Mouse (Mus musculus) liver, embryonic 14.5 days (tissue): Measurements from ENCODE around the gene Msl1. TPM values are rescaled to one million over a fixed set of nuclear protein-coding genes. Genes with fewer than 3 reads are reported as not detected.

Experiments used
- ATAC-seq: fragments of 200-750 bp; cut with Nextera tagmentation; 2 replicates; pipeline ENCODE4 v1.8.0; 2017; ENCODE audit warnings: moderate number of reproducible peaks, mild to moderate bottlenecking, moderate library complexity; ENCODE audit not compliant: insufficient read depth
- DNase-seq, 3 experiments: peaks; one replicate each; pipeline ENCODE4 v3.0.0-alpha.2; 2012 to 2013; ENCODE audit warnings: low read depth in 3 of 3, low spot score in 3 of 3
- H3K27ac ChIP-seq: fragments of 300-500 bp; sonication (generic); 2 replicates; pipeline ENCODE4 v1.5.1; 2014; ENCODE audit warnings: moderate library complexity, mild to moderate bottlenecking, control low read depth, inconsistent platforms
- H3K27me3 ChIP-seq: fragments of 300-500 bp; sonication (generic); 2 replicates; pipeline ENCODE4 v1.6.1; 2014; ENCODE audit warnings: mild to moderate bottlenecking, low read length, moderate library complexity; ENCODE audit not compliant: control insufficient read depth, insufficient read depth
- H3K36me3 ChIP-seq: fragments of 300-500 bp; sonication (generic); replicated peaks from 2 replicates; pipeline ENCODE4 v1.6.1; 2014; ENCODE audit warnings: low read depth; ENCODE audit not compliant: control insufficient read depth, insufficient read depth
- H3K4me1 ChIP-seq, 2 experiments: fragments of 200-500 bp in 1 of 2; fragments of 300-500 bp in 1 of 2; sonication (generic) in 1 of 2; replicated peaks; 2 replicates each; pipeline ENCODE4 v1.6.1; 2012 to 2014; ENCODE audit warnings: antibody characterized with exemption in 1 of 2, inconsistent platforms in 1 of 2, low read length in 1 of 2; ENCODE audit not compliant: control insufficient read depth in 2 of 2, insufficient read depth in 2 of 2
- H3K4me2 ChIP-seq: fragments of 300-500 bp; sonication (generic); 2 replicates; pipeline ENCODE4 v1.6.1; 2014; ENCODE audit warnings: low read depth, mild to moderate bottlenecking, control low read depth, moderate library complexity
- H3K4me3 ChIP-seq, 2 experiments: fragments of 200-500 bp in 1 of 2; fragments of 300-500 bp in 1 of 2; sonication (generic) in 1 of 2; 2 replicates each; pipeline ENCODE4 v1.5.1; 2012 to 2014; ENCODE audit warnings: low read depth in 2 of 2, low read length in 2 of 2, mild to moderate bottlenecking in 2 of 2, control low read depth in 1 of 2, inconsistent platforms in 1 of 2, moderate library complexity in 1 of 2; ENCODE audit not compliant: insufficient read depth in 1 of 2
- H3K9ac ChIP-seq: fragments of 300-500 bp; sonication (generic); replicated peaks from 2 replicates; pipeline ENCODE4 v1.6.1; 2014; ENCODE audit warnings: mild to moderate bottlenecking, control low read depth, moderate library complexity
- H3K9me3 ChIP-seq: fragments of 300-500 bp; sonication (generic); 2 replicates; pipeline ENCODE4 v1.6.1; 2016; ENCODE audit warnings: low read length, mixed read lengths; ENCODE audit not compliant: control insufficient read depth
- CTCF ChIP-seq: IDR thresholded peaks from 2 replicates; pipeline ENCODE4 v1.5.1; 2016; ENCODE audit warnings: antibody characterized with exemption, low read depth, control low read depth
- EP300 ChIP-seq: IDR thresholded peaks from 2 replicates; pipeline ENCODE4 v1.6.1; 2016; ENCODE audit warnings: antibody characterized with exemption, low read depth
- WGBS: fragments of 180-500 bp; shearing (Covaris S2); extraction: QIAGEN DNeasy Blood & Tissue Kit; methylation state at CpG from one replicate; pipeline ENCODE4 v1.1.7; 2014; ENCODE audit not compliant: insufficient replicate concordance; 5-methylcytosine and 5-hydroxymethylcytosine counted together
- polyA plus RNA-seq, 2 experiments: library from polyadenylated mRNA; depleted of rRNA in 1 of 2; stranded (reverse) in 1 of 2; unstranded in 1 of 2; fragments of >200 nt; fragmentation: Nextera tagmentation in 1 of 2; extraction: Ambion mirVana in 1 of 2; gene quantifications; 2 replicates each; pipeline versions ENCODE4 v1.2.1 to v1.2.3; 2012 to 2014

Msl1 gene
- polyA plus RNA-seq, 2 experiments = 4.5 to 15.8 TPM

- WGBS = 52% methylated on average over 12 of the region's 12 CpGs
- Histone ChIP-seq H3K4me3 (no peak overlapping the region), H3K4me1 (peaks cover 46 to 53% of the 10 kb centered on the region in 2 experiments), H3K9me3 (no peaks in the 10 kb centered on the region), H3K27me3 (no peaks in the 10 kb centered on the region), H3K27ac (0 out of 2 replicates have a peak overlapping the region, but pooled peaks have one; percentile 31), H3K4me2 (peak overlapping the region; percentile 52), H3K9ac (no peak overlapping the region), H3K36me3 (peaks cover 9% of the 10 kb centered on the region)
- peak; percentile 44; the same call in 1 of the 2 replicates for ATAC-seq
- DNase-seq = no peak
- TF ChIP-seq EP300 (no peak), CTCF (no peak)
Measured at GRCm38 (mm10) chr11:98756711-98757110, 38.6 kb upstream of the Msl1 start.

GRCm38 (mm10) chr11:98761939-98762338, 33.4 kb upstream of the Msl1 start:
- no peak overlapping the region for H3K4me3 ChIP-seq
- 86% methylated on average over 4 of the region's 4 CpGs for WGBS
- H3K4me2 ChIP-seq = no peak overlapping the region
- peaks cover 6 to 11% of the 10 kb centered on the region in 2 experiments for H3K4me1 ChIP-seq
- no peaks in the 10 kb centered on the region for H3K9me3 ChIP-seq
- H3K36me3 ChIP-seq = peaks cover 16% of the 10 kb centered on the region
- no peaks in the 10 kb centered on the region for H3K27me3 ChIP-seq
- DNase-seq (no peak), ATAC-seq (no peak)
- TF ChIP-seq CTCF = no peak
- no peak for TF ChIP-seq EP300
- no peak overlapping the region for H3K27ac ChIP-seq
- no peak overlapping the region for H3K9ac ChIP-seq

GRCm38 (mm10) chr11:98762756-98763501, 32.4 kb upstream of the Msl1 start:
- Histone ChIP-seq H3K4me2 (no peak overlapping the region), H3K27ac (no peak overlapping the region), H3K36me3 (peaks cover 14% of the 10 kb centered on the region), H3K9ac (no peak overlapping the region), H3K27me3 (no peaks in the 10 kb centered on the region), H3K9me3 (no peaks in the 10 kb centered on the region), H3K4me3 (no peak overlapping the region), H3K4me1 (peaks cover 15 to 16% of the 10 kb centered on the region in 2 experiments)
- DNase-seq (no peak), ATAC-seq (no peak)
- 66% methylated on average over 17 of the region's 17 CpGs for WGBS
- no peak for TF ChIP-seq EP300
- peak; percentile 63 for TF ChIP-seq CTCF

- Histone ChIP-seq H3K4me2 (no peak overlapping the region), H3K36me3 (peaks cover 14% of the 10 kb centered on the region), H3K27me3 (no peaks in the 10 kb centered on the region), H3K27ac (no peak overlapping the region), H3K9me3 (no peaks in the 10 kb centered on the region), H3K9ac (no peak overlapping the region), H3K4me1 (peaks cover 19% of the 10 kb centered on the region in 2 experiments), H3K4me3 (no peak overlapping the region)
- 77% methylated on average over 8 of the region's 8 CpGs for WGBS
- DNase-seq = no peak
- ATAC-seq = no peak
- TF ChIP-seq EP300 (no peak), CTCF (no peak)
Measured at GRCm38 (mm10) chr11:98763502-98763861, 31.8 kb upstream of the Msl1 start.

GRCm38 (mm10) chr11:98764091-98764490, 31.2 kb upstream of the Msl1 start:
- DNase-seq = no peak

More at GRCm38 (mm10) chr11:98764091-98764490, 31.2 kb upstream of the Msl1 start:
- no peak for TF ChIP-seq CTCF
- no peak for TF ChIP-seq EP300
- H3K36me3 ChIP-seq = peaks cover 14% of the 10 kb centered on the region; the same call in 1 of the 2 replicates
- no peak overlapping the region for H3K4me2 ChIP-seq
- no peaks in the 10 kb centered on the region for H3K9me3 ChIP-seq
- no peaks in the 10 kb centered on the region for H3K27me3 ChIP-seq
- H3K4me3 ChIP-seq = no peak overlapping the region
- 79% methylated on average over 18 of the region's 18 CpGs for WGBS
- no peak overlapping the region for H3K9ac ChIP-seq
- no peak overlapping the region for H3K27ac ChIP-seq
- ATAC-seq = no peak
- peaks cover 25% of the 10 kb centered on the region in 2 experiments for H3K4me1 ChIP-seq
